1 mouse cellular context compared by ENCODE assay signal in genomic region chr8:104261802-104262201, GRCm38 (mm10). TPM values are rescaled to one million over a fixed set of nuclear protein-coding genes. Genes with fewer than 3 reads are reported as not detected.
"Had no signal": no experiment of that assay in that cellular context is flagged by ENCODE, and none has a peak within 500 bp of the region (broad histone marks: within the 10 kb centered on the region; RNA-seq: fewer than 3 reads in every experiment).

No protein-coding gene starts in this region.

RNA-seq across cellular contexts. Expression of gene Cmtm2a, which starts 31.2 kb away (rescaled TPM):
- total RNA-seq: neutrophil, adult 5-6 weeks had no signal

RNA-seq across cellular contexts. Expression of gene Gm45711, which starts 48.1 kb away (rescaled TPM):
- total RNA-seq: neutrophil, adult 5-6 weeks had no signal

RNA-seq across cellular contexts. Expression of gene Cmtm1, which starts 48.1 kb away (rescaled TPM):
- total RNA-seq: neutrophil, adult 5-6 weeks had no signal
